Mouse (Mus musculus) embryonic fibroblast, embryonic 13.5 days (primary cell): Measurements from ENCODE around the gene Acbd4.

Source experiments
- CTCF ChIP-seq: IDR thresholded peaks from 2 replicates; pipeline ENCODE4 v1.5.1; 2011; ENCODE audit warnings: mild to moderate bottlenecking, control low read depth, low read length, moderate library complexity, borderline replicate concordance; ENCODE audit not compliant: insufficient read depth
- POLR2A ChIP-seq: IDR thresholded peaks from 2 replicates; pipeline ENCODE4 v1.6.1; 2011; ENCODE audit warnings: low read depth, mild to moderate bottlenecking, control low read depth, low read length, moderate library complexity

DNA sequence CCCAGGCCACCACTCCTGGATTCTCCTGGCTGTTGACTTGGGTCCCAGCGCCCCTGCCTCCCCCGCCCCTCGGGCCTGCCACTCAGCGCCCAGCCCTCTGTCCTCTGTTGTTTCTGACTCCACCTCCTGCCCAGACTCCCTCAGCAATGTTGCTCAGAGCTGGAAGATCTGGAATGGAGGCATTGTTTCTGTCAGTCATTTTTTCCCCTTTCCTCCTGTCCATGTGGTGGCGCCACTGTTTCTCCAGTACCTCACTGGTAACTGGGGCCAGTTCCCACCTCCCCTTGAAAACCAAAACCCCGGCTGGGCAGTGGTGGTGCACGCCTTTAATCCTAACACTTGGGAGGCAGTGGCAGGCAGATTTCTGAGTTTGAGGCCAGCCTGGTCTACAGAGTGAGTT, 60.0 kb downstream of the Acbd4 start:
- TF ChIP-seq POLR2A, result no peak
- no peak for TF ChIP-seq CTCF
